Mouse (Mus musculus): ENCODE data around the gene Pcif1. TPM values are rescaled to one million over a fixed set of nuclear protein-coding genes. Genes with fewer than 3 reads are reported as not detected.

Gene Pcif1
- polyA plus RNA-seq, 1 experiment from 2014 or later = 74.8 TPM

Other genes with a start within 250 kb of the Pcif1 start
- not detected in 2 replicates for gene Wfdc16, start 240.5 kb upstream of the Pcif1 start, polyA plus RNA-seq (2015; fragmentation: Nextera tagmentation; extraction: Ambion mirVana)
- gene Wfdc10, start 223.3 kb upstream of the Pcif1 start, polyA plus RNA-seq (2015; fragmentation: Nextera tagmentation; extraction: Ambion mirVana) = 1.5 and 2.8 TPM in 2 replicates
- gene Wfdc9, start 222.7 kb upstream of the Pcif1 start, polyA plus RNA-seq (2015; fragmentation: Nextera tagmentation; extraction: Ambion mirVana) = not detected in 2 replicates
- not detected in 2 replicates for gene Wfdc11, start 205.2 kb upstream of the Pcif1 start, polyA plus RNA-seq (2015; fragmentation: Nextera tagmentation; extraction: Ambion mirVana)
- gene Wfdc13, start 194.2 kb upstream of the Pcif1 start, polyA plus RNA-seq (2015; fragmentation: Nextera tagmentation; extraction: Ambion mirVana) = 0.16 and 0.71 TPM in 2 replicates
- not detected in 2 replicates for gene Spint4, start 180.8 kb upstream of the Pcif1 start, polyA plus RNA-seq (2015; fragmentation: Nextera tagmentation; extraction: Ambion mirVana)
- gene Spint5, start 164.0 kb upstream of the Pcif1 start, polyA plus RNA-seq (2015; fragmentation: Nextera tagmentation; extraction: Ambion mirVana) = not detected in 2 replicates
- 2.2 and 3.2 TPM in 2 replicates for gene Wfdc3, start 133.4 kb upstream of the Pcif1 start, polyA plus RNA-seq (2015; fragmentation: Nextera tagmentation; extraction: Ambion mirVana)
- gene Dnttip1, start 133.3 kb upstream of the Pcif1 start, polyA plus RNA-seq (2015; fragmentation: Nextera tagmentation; extraction: Ambion mirVana) = 66.3 and 67.5 TPM in 2 replicates
- gene Ube2c, start 109.4 kb upstream of the Pcif1 start, polyA plus RNA-seq (2015; fragmentation: Nextera tagmentation; extraction: Ambion mirVana) = 297 and 302 TPM in 2 replicates
- gene Tnnc2, start 99.3 kb upstream of the Pcif1 start, polyA plus RNA-seq (2015; fragmentation: Nextera tagmentation; extraction: Ambion mirVana) = 383 and 528 TPM in 2 replicates
- 37.1 and 37.3 TPM in 2 replicates for gene Snx21, start 93.5 kb upstream of the Pcif1 start, polyA plus RNA-seq (2015; fragmentation: Nextera tagmentation; extraction: Ambion mirVana)
- 20.7 and 20.9 TPM in 2 replicates for gene Acot8, start 74.4 kb upstream of the Pcif1 start, polyA plus RNA-seq (2015; fragmentation: Nextera tagmentation; extraction: Ambion mirVana)
- gene Zswim3, start 74.2 kb upstream of the Pcif1 start, polyA plus RNA-seq (2015; fragmentation: Nextera tagmentation; extraction: Ambion mirVana) = 7.3 and 7.6 TPM in 2 replicates
- gene Zswim1, start 56.6 kb upstream of the Pcif1 start, polyA plus RNA-seq (2015; fragmentation: Nextera tagmentation; extraction: Ambion mirVana) = 18.2 and 20.1 TPM in 2 replicates
- gene Spata25, start 50.8 kb upstream of the Pcif1 start, polyA plus RNA-seq (2015; fragmentation: Nextera tagmentation; extraction: Ambion mirVana) = not detected in 2 replicates
- gene Ctsa, start 46.4 kb upstream of the Pcif1 start, polyA plus RNA-seq (2015; fragmentation: Nextera tagmentation; extraction: Ambion mirVana) = 174 and 175 TPM in 2 replicates
- gene Neurl2, start 45.8 kb upstream of the Pcif1 start, polyA plus RNA-seq (2015; fragmentation: Nextera tagmentation; extraction: Ambion mirVana) = 8.5 and 9.0 TPM in 2 replicates
- 66.8 and 77.0 TPM in 2 replicates for gene Pltp, start 21.6 kb upstream of the Pcif1 start, polyA plus RNA-seq (2015; fragmentation: Nextera tagmentation; extraction: Ambion mirVana)
- gene Zfp335, start 32.5 kb downstream of the Pcif1 start, polyA plus RNA-seq (2015; fragmentation: Nextera tagmentation; extraction: Ambion mirVana) = 13.4 and 16.0 TPM in 2 replicates
- gene Mmp9, start 61.5 kb downstream of the Pcif1 start, polyA plus RNA-seq (2015; fragmentation: Nextera tagmentation; extraction: Ambion mirVana) = 41.4 and 46.1 TPM in 2 replicates
- 0.72 and 0.85 TPM in 2 replicates for gene Slc12a5, start 81.5 kb downstream of the Pcif1 start, polyA plus RNA-seq (2015; fragmentation: Nextera tagmentation; extraction: Ambion mirVana)
- gene Ncoa5, start 155.6 kb downstream of the Pcif1 start, polyA plus RNA-seq (2015; fragmentation: Nextera tagmentation; extraction: Ambion mirVana) = 66.8 and 67.0 TPM in 2 replicates
- gene Cd40, start 176.3 kb downstream of the Pcif1 start, polyA plus RNA-seq (2015; fragmentation: Nextera tagmentation; extraction: Ambion mirVana) = 4.7 and 7.7 TPM in 2 replicates
- not detected in 2 replicates for gene 1700025C18Rik, start 211.4 kb downstream of the Pcif1 start, polyA plus RNA-seq (2015; fragmentation: Nextera tagmentation; extraction: Ambion mirVana)

All from embryonic facial prominence, embryonic 15.5 days (tissue).